Mouse (Mus musculus) adrenal gland, postnatal 25 days (tissue): ENCODE measurements around the gene Gtdc1. TPM values are rescaled to one million over a fixed set of nuclear protein-coding genes. Genes with fewer than 3 reads are reported as not detected.

Source experiments
- DNase-seq: peaks from one replicate; pipeline ENCODE4 v3.0.0; 2021; ENCODE audit warnings: mixed read lengths
- total RNA-seq: library from RNA; stranded (reverse); gene quantifications from 2 replicates; pipeline ENCODE4 v1.2.3, GENCODE M21; 2021

The Gtdc1 gene
- total RNA-seq, 1 experiment from 2014 or later, result 14.4 TPM

DNA sequence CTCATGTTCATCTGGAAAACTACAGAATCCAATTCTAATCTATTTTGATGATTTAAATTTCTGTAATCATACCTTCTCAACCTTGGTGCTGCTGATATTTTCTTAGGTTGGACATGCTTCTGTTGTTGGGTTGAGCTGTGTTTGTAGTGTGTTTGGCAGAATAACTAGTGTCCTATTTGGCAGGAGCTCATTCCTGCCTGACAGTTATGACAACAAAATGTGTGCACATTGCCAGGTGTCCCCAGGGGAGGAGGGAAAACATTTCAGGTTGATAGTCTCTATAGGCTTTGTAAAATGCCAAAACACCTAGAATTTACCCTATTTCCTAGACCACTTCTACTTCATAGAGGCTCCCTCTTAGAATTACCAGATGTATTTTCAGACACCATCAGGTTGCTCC is 343.4 kb downstream of the Gtdc1 start:
- peak; percentile 8 for DNase-seq

DNA sequence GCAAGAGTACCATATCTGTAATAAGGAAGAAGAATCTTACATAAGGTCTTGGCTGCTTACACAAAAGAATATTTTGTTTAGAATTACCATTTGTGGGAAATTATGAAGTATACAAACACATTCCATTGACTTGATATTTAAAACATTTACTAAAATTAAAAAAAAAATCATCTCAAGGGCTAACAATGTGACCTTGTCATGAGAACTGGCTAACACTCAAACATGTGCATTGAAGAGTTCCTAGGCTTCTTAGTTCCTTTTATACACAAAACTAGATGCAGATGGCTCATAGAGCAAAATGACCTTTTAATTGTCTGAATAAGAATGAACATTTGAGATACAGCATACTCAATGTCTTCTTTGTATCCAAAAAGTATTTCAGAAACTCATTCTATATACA is 344.0 kb downstream of the Gtdc1 start:
- no peak for DNase-seq

DNA sequence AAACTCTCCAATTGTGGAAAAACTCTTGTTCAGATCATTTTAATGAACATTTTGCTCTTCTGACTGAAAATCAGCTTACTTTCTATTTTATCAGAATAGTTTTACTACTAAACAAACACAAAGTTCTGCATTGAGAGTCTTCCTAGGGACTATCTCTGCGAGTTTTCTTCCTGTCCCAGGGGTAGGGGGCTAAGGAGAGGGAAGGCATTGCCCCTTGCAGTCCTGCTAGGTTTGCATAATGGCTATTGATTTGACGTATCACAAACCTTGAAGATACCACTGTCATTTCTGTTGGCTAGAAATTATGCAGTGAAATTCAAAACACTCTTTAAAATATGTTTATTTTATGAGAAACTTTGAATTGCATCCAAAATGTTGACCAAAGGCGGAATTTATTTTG is 355.6 kb downstream of the Gtdc1 start:
- no peak for DNase-seq

DNA sequence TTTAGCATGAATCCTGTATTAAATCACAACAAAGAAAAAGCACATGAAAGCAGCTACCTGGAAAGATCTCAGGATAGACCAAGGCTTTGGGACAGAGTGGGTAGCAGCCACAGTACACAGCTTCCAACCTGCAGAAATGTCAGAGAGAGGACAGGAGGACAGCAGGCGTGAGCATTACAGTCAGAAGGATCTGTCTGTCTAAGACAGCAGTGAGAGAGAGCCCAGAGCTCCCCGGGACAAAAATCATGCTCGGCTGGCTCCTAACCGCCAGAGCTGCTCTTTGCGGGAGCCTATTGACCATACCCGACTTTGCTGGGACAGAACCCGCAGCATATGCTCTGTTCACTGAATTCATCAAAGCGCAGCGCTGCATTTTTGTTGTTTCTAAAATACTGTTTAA is 356.3 kb downstream of the Gtdc1 start:
- no peak for DNase-seq

DNA sequence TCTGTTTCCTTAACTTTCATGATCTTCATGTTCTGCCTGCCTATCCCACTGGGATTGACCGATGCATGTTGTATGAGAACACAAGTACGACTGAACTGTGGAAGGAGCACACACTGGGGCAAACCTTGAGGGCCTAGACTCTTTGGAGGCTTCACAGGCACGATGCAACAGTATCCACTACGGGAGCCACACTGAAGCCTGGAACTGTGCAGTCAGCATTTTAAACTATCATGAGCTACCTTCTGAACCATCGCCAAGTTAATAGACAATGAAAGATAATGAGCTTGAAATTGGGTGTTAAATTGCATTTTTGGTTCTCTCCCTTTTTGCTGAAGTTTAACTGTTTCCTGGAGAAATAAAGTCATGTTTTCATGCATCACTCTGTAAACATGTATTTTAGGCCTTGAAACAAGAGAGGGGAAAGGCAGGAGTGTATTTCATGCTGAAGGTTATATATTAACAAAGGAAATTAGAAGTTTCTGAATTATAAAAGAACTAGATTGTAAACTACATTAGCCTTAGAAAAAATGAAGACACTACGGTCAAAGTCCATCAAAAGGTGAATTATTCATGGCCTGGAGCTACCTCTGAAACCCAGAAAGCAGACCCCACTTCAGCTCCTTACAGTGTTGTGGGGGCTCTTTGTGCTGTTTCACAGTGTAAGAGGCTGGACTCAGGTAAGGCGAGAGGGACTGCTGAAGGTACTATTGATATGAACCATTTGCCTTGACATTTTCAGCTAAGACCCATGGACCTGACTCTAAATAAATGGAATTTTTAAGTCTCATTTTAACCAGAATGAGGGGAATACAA is 358.1 kb downstream of the Gtdc1 start:
- DNase-seq, result no peak

DNA sequence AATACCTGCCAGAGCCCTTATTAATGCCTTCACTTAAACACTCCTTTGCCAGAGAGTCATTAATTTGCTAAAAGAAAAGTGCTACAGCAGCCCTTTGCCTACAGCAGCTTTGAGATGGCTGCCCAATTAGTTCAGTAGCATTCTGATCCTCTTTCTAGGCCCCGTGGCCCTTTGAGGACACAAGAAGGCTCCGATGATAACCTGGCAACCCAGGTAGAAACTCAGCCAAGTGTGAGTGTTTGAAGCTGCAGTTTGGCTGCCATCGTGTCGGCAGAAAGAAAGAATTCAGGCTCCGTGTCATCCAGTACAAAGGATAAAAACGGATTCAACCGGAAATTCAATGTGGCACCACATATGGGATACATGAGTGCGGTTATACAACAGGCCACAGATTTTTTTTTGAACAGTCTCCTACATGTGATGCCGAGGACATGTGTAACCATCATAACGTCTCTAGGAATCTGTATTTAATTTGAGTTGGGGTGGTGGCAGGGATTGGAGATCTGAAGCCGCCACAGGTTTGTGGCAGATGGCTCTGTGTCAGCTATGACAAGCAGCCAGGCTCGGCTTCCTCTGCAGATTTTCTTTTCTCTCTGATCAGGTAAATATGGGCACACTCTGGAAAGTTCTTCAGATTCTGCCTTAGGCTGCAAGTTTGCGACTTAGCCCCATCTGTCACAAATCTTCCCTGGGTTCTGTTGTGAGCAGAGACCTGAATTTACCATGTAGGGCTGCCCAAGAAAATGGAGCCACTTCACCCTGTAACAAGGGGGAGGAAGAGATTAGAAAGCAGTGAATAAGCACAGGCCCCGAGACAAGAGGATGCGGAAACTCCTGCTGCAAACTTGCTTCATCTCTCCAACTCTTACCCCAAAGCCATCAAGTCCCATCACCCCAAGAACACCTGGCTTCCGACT is 362.4 kb downstream of the Gtdc1 start:
- DNase-seq, result no peak

DNA sequence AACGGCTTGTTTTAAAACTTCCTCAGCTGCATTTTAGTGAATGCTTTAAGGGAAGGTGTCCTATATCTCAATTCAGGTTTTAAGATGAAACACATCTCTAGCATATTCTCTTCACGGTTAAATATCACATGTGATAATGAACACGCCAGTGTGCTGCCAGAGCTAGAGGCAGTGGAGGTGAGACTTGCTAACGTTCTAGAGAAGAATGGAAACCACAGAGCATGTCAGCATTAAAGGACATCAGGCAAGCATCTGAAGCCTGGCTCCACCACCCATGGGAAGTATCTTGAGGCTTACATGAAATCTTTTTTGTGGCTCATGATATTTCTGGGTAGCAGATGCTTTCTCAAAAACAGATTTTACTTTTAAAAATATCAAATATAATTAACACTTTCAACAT is 365.7 kb downstream of the Gtdc1 start:
- no peak for DNase-seq

DNA sequence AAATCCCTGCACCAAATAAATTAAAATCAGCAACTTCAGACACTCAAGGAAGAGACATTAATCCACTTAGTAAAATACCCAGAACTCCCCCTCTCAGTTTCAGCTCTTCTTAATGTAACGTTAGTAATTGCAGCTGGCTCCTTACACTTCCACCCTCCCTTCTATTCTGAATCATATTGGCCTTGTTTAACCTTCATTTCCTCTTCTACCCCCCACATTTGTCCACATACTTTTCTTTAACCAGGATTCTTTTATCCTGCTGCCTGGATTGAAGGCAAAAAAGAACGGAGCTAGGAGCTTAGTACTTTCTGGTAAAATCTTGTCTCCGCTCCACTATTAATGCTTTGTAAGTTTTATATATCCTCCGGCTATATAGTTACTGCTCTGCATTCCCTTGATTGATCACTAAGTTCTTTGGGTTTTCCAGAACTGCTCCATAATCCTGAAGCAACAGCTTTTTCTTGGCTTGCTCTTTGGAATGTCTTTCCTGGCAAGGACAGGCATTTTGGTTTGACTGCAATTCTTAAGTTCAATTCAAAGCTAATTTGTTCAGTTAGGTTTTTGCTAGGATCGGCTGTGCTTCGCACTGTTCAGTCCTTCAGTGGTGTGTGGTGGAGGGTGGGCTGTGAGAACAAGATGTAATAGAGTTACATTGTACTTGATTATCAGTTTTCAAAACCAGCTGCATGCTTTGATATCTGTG is 368.1 kb downstream of the Gtdc1 start:
- no peak for DNase-seq

DNA sequence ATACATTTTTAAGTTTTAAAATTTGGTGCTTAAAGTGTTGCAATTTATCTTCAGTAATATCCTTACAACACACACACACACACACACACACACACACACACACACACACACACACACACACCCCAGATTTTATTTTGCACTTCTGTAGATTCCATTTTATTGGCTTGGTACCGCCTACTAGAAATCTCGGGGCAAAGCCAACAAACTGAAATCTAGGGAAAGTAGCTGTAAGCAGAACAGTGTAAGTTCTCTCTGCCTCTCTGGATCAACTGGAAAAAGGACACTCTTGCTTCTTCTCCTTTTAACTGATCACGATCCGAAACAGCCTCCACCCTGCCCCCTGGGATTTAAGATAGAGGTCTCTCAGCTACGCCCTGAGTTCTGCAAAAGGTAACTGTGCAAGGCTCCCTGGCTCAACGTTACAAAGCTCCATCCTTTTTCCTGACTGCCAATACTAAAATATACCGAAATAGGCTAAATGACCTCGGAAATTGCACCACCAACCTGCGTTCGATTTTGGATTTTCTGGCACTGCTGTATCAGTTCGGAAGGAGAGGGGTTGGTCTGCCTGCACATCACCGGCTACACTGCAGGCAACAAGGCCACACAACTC is 369.7 kb downstream of the Gtdc1 start:
- no peak for DNase-seq

DNA sequence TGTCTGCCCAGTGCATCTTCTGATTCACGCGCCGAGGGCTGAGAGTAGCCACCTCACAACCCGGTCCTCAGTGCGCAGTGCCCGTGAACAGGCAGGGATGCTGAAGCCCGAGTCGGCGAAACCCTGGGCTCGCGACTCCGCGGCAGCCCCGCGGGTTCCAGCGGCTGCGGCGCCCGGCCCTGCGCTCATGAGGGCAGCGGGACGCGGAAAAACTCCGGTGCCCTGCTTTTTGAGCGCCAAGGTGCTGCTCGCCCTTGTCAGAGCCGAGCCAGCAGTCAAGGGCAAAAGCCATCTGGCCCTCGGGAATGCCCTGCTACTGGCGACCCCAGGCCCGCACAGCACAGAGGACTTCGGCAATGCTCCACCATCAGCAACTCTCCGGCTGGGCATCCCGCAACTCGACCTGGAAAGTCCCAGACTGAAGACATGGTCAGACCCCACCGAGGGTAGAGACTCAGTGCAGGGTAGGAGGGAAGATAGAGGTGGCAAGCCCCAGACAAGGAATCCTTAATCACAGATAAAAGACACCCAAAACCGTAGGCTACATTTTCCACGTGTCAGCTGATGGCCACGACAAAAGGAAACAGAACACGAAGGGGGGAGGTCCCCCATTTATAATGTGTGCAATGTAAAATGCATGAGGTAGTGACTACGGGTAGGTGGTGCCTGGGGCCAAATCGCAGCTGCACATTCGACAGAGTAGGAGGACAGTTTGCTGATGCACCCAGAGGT is 370.4 kb downstream of the Gtdc1 start:
- peak; percentile 52 for DNase-seq

DNA sequence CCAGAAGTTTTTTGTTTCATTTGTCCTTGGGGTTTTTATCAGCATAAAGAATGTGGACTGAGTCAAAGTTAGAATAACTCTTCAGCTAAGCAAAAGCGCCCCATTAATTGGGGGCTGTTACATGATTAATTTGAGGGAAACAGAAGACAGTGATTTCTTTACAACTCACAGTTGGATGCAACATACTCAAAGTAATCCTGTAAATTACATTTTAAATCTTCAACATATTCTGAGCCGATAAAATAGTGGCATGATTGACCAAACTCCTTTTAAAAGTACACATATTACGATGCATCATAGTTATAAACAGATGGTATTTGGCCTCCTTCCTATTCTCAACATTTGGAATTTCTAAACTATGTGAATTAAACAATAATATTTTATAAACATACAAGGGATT is 372.7 kb downstream of the Gtdc1 start:
- DNase-seq, result no peak

DNA sequence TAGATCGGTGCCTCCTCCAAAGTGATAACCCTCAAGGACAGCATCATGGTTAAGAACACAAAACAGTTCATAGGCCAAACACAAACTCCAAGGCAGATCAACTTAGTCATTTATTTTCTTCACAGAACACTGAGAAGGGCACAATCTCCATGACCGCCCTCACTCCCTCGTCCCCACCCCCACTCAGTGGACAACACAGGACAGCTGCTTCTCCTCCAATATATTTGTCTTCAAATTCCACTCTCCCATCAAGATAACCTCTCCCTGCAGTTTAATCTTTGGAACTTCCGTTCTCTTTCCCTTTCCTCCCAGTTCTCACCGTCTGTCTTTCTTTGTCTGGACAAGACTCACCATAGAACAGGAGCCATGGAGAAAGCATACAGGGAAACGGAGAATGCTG is 378.1 kb downstream of the Gtdc1 start:
- DNase-seq, result no peak

DNA sequence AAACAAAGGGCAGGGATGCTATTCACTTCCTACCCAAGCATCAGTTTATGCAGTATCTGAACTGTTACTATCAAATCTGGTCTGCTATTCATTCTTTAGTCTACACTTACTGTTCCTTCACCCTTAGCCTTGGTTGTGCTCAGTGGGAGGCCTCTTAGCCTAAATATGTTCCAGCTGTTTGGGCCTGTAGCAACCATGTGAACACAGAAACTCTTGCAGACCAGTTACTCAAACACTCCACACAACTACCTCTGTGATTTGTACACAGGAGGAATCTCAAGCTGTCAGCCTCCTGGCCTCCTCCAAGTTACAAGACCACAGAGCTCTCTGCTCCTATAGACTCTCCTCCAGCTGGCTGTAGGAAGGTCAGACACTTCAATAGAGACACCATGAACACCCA is 384.7 kb downstream of the Gtdc1 start:
- DNase-seq, result no peak

DNA sequence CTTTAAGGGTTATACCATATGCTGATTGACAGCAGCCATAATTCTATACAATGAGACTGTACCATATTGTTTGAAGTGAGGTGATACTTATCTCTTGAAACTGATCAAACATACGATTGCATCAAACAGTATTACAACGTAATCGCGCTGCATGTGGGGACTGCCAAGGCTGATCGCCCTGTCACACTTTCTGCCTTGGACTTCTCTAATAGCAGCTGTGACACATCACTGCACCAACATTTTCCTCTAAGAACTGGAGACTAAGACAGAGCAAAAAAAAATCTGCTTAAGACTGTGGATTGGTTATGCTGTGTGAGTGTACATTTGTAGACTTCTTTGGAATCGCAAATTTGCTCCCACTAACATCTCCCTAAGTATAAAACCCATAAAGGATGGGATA is 385.7 kb downstream of the Gtdc1 start:
- DNase-seq, result no peak

DNA sequence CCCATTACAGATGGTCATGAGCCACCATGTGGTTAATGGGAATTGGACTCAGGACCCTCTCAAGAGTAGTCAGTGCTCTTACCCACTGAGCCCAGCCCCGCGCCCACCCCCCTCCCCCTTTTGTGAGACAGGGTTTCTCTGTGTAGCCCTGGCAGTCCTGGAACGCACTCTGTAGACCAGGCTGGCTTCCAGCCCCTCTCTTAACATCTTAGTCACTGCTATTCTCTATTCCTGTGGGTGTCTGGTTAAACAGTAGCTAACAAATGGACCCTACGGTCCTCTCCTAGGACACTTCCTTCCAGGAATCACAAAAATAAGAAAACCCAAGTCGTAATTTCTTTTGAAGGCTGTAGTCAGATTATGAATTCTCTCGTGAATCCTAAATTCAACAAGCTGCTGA is 386.6 kb downstream of the Gtdc1 start:
- DNase-seq, result no peak

DNA sequence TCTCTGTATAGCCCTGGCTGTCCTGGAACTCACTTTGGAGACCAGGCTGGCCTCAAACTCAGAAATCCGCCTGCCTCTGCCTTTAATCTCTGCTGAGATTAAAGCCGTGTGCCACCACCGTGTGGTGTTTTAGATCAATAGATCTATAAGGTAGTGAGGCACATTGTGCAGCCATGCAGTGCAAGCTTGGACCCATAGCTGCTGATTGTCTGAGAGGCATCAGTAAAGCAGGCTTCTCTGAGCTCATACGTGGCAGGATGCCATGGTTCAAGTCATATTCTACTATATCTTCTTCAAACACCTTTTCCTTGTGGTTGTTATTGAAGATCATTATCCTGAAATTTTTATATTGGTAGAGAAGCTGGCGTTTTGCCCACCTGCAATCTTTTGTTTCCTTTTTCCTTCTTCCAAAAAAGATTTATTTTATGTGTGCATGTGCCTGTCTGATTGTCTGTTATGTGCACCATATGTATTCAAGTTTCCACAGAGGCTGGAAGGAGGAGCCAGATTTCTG is 388.3 kb downstream of the Gtdc1 start:
- DNase-seq, result no peak

DNA sequence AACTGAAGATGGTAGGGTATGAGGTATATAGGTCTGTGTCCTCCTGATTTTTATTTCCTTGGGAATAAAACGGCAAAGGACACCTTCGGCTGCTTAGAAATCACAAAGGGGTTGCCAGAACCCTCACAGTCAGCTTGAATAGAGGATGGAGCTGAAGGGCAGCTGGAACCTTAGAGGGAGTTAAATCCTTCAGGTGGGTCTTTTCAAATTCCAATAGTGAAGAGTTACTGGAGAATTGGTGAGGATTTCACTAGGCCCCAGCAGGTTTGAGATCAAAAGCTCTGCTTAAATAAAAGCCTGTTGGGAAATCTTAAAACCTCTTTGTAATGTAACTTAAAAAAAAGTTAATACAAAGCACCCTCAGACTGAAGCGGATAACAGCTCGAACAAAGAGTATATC is 389.3 kb downstream of the Gtdc1 start:
- DNase-seq, result no peak

DNA sequence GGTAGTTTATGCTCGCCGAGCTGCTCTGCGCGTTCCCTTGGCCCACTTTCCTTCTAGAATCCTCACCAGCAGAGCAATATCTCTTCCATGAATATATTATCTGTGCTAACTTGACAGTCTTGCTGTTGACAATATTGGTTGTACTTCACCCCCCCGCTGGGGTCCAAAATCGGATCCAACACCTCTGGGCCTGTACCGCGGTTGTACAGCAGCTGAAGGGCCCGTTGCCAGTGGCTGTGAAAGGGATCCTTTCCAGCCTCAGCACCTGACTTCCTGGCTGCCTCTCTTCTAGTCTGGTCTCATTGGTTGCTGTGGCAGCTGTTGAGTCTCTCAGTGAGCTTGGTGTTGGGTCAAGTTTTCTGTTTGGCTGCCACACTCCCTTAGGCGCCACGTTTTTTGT is 391.7 kb downstream of the Gtdc1 start:
- DNase-seq, result no peak

DNA sequence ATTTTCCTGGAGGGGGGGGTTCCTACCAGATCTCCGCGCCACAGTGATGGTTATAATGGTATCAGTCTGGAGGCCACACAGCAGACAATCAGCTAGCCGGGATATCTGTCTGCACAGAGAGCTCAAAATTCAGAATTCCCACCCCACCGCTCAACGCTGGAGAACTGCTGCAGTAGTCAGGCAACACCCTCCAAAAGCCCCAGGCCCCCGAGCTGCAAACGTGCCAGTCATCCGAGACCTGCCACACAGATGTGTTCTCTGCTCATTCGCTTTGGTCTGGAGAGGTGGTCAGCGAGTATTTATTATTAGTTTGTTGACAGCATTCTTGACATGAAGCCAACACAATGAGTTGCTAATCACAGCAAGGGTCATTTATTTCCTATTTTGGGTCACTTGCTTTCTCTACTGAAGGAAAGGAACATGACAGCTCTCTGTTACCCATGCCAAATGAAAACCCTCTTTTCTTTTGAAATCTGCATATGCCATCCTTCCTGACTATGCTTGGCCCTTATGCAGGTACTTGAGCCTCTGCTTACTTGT is 392.3 kb downstream of the Gtdc1 start:
- no peak for DNase-seq

DNA sequence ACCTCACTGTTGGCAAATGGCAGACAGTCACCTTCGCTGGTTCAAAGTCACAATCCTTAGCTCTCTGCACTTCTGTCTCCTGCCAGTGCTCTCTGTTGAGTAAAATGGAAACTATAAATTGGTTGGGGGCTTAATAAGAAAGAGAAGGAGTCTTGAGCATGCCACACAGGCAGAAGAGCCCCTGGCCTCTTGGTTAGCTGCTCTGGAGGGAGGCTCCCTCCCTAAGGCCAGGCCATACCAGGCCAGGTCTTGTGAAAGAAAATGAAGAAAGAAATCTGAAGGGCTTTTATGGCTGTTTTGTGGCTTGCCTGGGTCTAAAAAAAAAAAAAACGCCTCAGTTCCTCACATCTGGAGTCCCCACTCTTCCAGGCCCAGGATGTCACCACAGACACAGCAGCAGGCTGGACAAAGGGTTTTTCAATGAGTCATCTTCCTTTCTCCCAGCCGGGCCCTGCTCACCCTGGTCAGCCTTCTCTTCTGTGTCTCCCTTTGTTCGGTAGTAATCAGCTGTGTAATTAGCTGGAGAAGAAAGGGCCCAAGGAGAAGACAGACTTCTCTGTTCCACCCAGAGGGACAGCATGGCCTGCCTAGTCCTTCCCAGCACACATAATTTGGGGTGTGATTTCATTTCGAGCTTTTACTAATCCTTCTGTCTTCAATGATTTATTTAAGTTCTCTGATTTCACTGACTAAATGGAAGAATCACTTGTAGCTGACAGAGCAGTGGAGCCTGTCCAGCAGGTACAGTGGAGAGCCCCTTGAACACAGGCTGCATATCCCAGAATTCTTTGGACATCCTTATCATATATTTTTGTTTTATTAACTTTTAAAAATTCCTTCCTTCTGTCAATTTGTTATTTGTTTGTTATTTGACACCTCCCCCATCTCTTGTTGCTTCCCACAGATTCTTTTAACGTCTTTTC is 401.1 kb downstream of the Gtdc1 start:
- peak; percentile 21 for DNase-seq
